Comparison of ENCODE assay signal across 7 mouse cellular contexts in the genomic region with DNA sequence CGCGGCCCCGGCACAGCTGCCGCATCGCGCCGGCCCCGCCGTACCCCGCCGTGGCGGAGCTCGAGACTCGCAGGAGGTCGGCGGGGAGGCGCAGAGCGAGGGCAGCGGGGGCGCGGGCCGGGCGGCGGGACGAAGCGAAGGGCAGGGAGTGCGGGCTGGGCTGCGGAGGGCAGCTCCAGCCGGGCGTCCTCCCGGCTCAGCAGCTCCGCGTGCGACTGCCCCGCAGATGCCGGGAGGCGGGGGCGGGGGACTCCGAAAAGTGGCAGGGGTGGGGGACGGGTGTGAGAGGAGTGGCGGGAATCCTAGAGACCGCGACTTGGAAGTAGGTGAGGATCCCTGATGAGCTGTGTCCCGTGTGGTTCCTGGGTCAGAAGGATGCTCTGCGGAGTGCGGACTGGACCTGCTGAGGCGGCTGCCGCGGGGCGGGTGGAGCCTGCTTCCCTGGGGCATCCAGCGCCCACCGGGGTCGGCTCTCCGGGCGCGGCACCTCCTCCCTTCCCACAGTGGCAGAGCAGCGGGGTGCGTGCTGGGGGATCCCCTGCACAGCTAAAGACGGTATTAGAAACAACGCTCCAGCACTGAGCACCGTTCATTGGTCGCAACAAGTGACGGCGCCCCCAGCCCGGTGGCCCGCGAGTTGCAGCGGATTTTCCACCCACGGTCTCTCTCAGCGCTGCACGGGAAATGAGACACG. TPM values are rescaled to one million over a fixed set of nuclear protein-coding genes. Genes with fewer than 3 reads are reported as not detected.
DNase-seq lines count a peak whose midpoint lies in the region; ATAC-seq and TF ChIP-seq lines count a peak whose summit lies in the region.

A gene (minus strand): TSS at position 462 of the 694 bp plus-strand sequence.

- H3K9ac ChIP-seq in intestine, postnatal 0 days (ENCODE audit: low read depth, low read length): 0 out of 2 replicates have a peak within 1 kb of the TSS, but pooled peaks have one; percentile 26
- peak within 1 kb of the TSS; percentile 57 for H3K9ac ChIP-seq in midbrain, embryonic 11.5 days (ENCODE audit: low read length)
- no peak within 1 kb of the TSS for H3K9ac ChIP-seq in stomach, embryonic 15.5 days

- peak; percentile 28; the same call in 1 of the 2 replicates for ATAC-seq in intestine, postnatal 0 days
- peak; percentile 71 for ATAC-seq in midbrain, embryonic 11.5 days (ENCODE audit: low FRiP score)
- 0 out of 2 replicates have a peak, but pooled peaks have one; percentile 24 for ATAC-seq in stomach, embryonic 15.5 days (ENCODE audit: insufficient read depth, low FRiP score, low read depth)

- H3K27ac ChIP-seq in bone marrow, adult 2 months (ENCODE audit: control insufficient read depth, insufficient read depth, low read depth, low read length, poor library complexity): no peak within 1 kb of the TSS; the same call in 1 of the 2 replicates
- no peak within 1 kb of the TSS for H3K27ac ChIP-seq in intestine, postnatal 0 days (ENCODE audit: low read depth, low read length)
- H3K27ac ChIP-seq in midbrain, embryonic 11.5 days (ENCODE audit: low read depth, low read length): no peak within 1 kb of the TSS
- no peak within 1 kb of the TSS for H3K27ac ChIP-seq in stomach, embryonic 15.5 days

- peak within 1 kb of the TSS; percentile 92 for H3K4me2 ChIP-seq in intestine, postnatal 0 days (replicated peaks; ENCODE audit: low read depth)
- H3K4me2 ChIP-seq in midbrain, embryonic 11.5 days: peak within 1 kb of the TSS; percentile 100
- H3K4me2 ChIP-seq in stomach, embryonic 15.5 days: peak within 1 kb of the TSS; percentile 100

- no peak for TF ChIP-seq CTCF in bone marrow, adult 2 months (IDR thresholded peaks at IDR 0.05; ENCODE audit: control insufficient read depth, insufficient read depth, low read length)
- no peak for TF ChIP-seq CTCF in intestine, postnatal 0 days (IDR thresholded peaks at IDR 0.05; ENCODE audit: low read depth)

- no peak for TF ChIP-seq POLR2A in bone marrow, adult 2 months (IDR thresholded peaks at IDR 0.05; ENCODE audit: borderline replicate concordance, control insufficient read depth, low read depth, low read length)

- H3K4me1 ChIP-seq in bone marrow, adult 2 months (ENCODE audit: control insufficient read depth, insufficient read depth, low read length): no peaks in the 10 kb centered on the region; the same call in 1 of the 2 replicates
- H3K4me1 ChIP-seq in intestine, postnatal 0 days (replicated peaks; ENCODE audit: control insufficient read depth, insufficient read depth, low read length): 0 out of 2 replicates have a peak, but pooled peaks cover 3% of the 10 kb centered on the region
- peaks cover 22% of the 10 kb centered on the region for H3K4me1 ChIP-seq in midbrain, embryonic 11.5 days (ENCODE audit: control insufficient read depth, insufficient read depth, low read length)
- peaks cover 30% of the 10 kb centered on the region for H3K4me1 ChIP-seq in stomach, embryonic 15.5 days

- DNase-seq in ovary, postnatal 36 days (ENCODE audit: low spot score): peak; percentile 7
- no peak for DNase-seq in ovary, postnatal 14 days (ENCODE audit: low spot score)
- DNase-seq in forelimb bud, embryonic 11.5 days (ENCODE audit: low read depth, low spot score): peak; percentile 6
- DNase-seq in midbrain, embryonic 11.5 days (ENCODE audit: low spot score, missing footprints): peak; percentile 94

- no peaks in the 10 kb centered on the region for H3K36me3 ChIP-seq in intestine, postnatal 0 days (ENCODE audit: control insufficient read depth, insufficient read depth)
- H3K36me3 ChIP-seq in midbrain, embryonic 11.5 days (ENCODE audit: control insufficient read depth, insufficient read depth, low read length): no peaks in the 10 kb centered on the region
- no peaks in the 10 kb centered on the region for H3K36me3 ChIP-seq in stomach, embryonic 15.5 days

- H3K4me3 ChIP-seq in bone marrow, adult 2 months (replicated peaks; ENCODE audit: control insufficient read depth, low read depth, low read length): peak within 1 kb of the TSS; percentile 5
- peak within 1 kb of the TSS; percentile 50 for H3K4me3 ChIP-seq in intestine, postnatal 0 days (ENCODE audit: low read depth, low read length)
- H3K4me3 ChIP-seq in midbrain, embryonic 11.5 days (ENCODE audit: low read depth, low read length): peak within 1 kb of the TSS; percentile 60
- H3K4me3 ChIP-seq in stomach, embryonic 15.5 days (replicated peaks): peak within 1 kb of the TSS; percentile 54

- no peaks in the 10 kb centered on the region for H3K9me3 ChIP-seq in intestine, postnatal 0 days (ENCODE audit: control insufficient read depth)
- no peaks in the 10 kb centered on the region for H3K9me3 ChIP-seq in midbrain, embryonic 11.5 days (ENCODE audit: control insufficient read depth, low read length)
- no peaks in the 10 kb centered on the region for H3K9me3 ChIP-seq in stomach, embryonic 15.5 days

- WGBS in bone marrow, adult 2 months: under 1% methylated on average over 72 of the region's 72 CpGs
- under 1% methylated on average over 67 of the region's 72 CpGs for WGBS in intestine, postnatal 0 days
- under 1% methylated on average over 69 of the region's 72 CpGs for WGBS in midbrain, embryonic 11.5 days
- WGBS in stomach, embryonic 15.5 days: under 1% methylated on average over 72 of the region's 72 CpGs

- H3K27me3 ChIP-seq in intestine, postnatal 0 days (replicated peaks; ENCODE audit: control insufficient read depth, insufficient read depth, low read length): peaks cover 44% of the 10 kb centered on the region
- H3K27me3 ChIP-seq in midbrain, embryonic 11.5 days (ENCODE audit: control insufficient read depth, insufficient read depth, low read length): peaks cover 49% of the 10 kb centered on the region
- peaks cover 53% of the 10 kb centered on the region for H3K27me3 ChIP-seq in stomach, embryonic 15.5 days (replicated peaks)

RNA-seq across cellular contexts. Expression of the gene that starts here (rescaled TPM):
- polyA plus RNA-seq in bone marrow, adult 2 months (2011; ENCODE audit: insufficient read depth, insufficient read length, low replicate concordance, missing spikeins): 8.6 and 10.7 TPM in 2 replicates
- 0.58 and 0.61 TPM in 2 replicates for polyA plus RNA-seq in intestine, postnatal 0 days (2015; fragmentation: Nextera tagmentation; extraction: Ambion mirVana)
- 0.63 and 0.68 TPM in 2 replicates for polyA plus RNA-seq in midbrain, embryonic 11.5 days (2014; fragmentation: Nextera tagmentation; extraction: Ambion mirVana)
- polyA plus RNA-seq in stomach, embryonic 15.5 days (2015; fragmentation: Nextera tagmentation; extraction: Ambion mirVana): 0.60 and 0.83 TPM in 2 replicates

Comparison
In these comparisons a context has a peak if more than half of its experiments do, and no peak if none do; other contexts are left out.
1. Peak in ATAC-seq, H3K4me3 ChIP-seq, H3K9ac ChIP-seq and H3K4me2 ChIP-seq in intestine, postnatal 0 days; RNA of the gene not detected or under 1 TPM.
2. Peak in DNase-seq, ATAC-seq, H3K4me3 ChIP-seq, H3K9ac ChIP-seq and H3K4me2 ChIP-seq in midbrain, embryonic 11.5 days; RNA of the gene not detected or under 1 TPM.
3. Peak in ATAC-seq, H3K4me3 ChIP-seq and H3K4me2 ChIP-seq in stomach, embryonic 15.5 days; RNA of the gene not detected or under 1 TPM.
4. H3K4me3 ChIP-seq: peak in every context shown above with its lines; median percentile 60 in midbrain, embryonic 11.5 days; 54 in stomach, embryonic 15.5 days; 50 in intestine, postnatal 0 days; 5 in bone marrow, adult 2 months.